Mouse (Mus musculus): ENCODE data around the gene Chit1.

Gene Chit1

GRCm38 (mm10) chr1:134098726-134099515 lies 12.1 kb upstream of the Chit1 start:
- peak; percentile 84 to 92 for DNase-seq

DNA sequence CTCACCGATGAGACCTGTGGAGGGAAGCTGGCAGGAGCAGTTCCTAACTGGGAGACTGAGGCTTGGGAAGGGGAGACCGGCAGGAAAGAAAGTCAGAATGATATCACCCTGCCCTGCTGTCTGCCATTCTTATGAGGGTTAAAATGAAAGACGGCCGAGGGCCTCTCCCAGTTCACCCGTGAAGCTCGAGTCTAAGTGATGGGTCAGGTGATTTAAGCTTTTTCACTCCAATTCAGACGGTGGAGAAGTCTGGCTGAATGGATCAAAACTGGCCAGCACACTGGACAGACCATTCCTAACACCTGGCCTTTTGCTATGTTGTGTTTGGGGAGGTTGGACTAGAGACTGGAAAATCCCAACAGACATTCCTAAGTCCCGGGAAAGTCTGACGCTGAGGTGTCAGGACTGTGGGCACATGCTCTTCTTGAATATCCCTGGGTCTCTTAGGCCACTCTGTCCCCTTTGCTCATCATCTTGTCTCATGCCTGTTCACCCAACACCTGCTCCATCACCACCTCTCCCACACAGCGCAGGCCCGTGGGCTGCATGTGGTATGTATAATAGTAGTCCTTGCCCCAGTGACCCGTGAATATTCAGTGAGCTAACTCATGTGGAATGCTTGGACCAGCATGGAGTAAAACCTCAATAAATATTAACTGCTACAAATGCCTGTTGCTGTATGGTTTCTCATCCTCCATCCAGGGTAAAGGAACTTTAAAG lies 11.4 kb upstream of the Chit1 start:
- DNase-seq = peak; percentile 28 to 36

- peak in 1 of 2 experiments; percentile 13 for DNase-seq
These were observed 10.6 kb upstream of the Chit1 start for GRCm38 (mm10) chr1:134100401-134100800.

- peak in 1 of 2 experiments; percentile 11 for DNase-seq
These were observed 10.1 kb upstream of the Chit1 start for GRCm38 (mm10) chr1:134100928-134101327.

- peak in 1 of 2 experiments; percentile 9 for DNase-seq
These were observed 9.4 kb upstream of the Chit1 start for GRCm38 (mm10) chr1:134101593-134101992.

DNA sequence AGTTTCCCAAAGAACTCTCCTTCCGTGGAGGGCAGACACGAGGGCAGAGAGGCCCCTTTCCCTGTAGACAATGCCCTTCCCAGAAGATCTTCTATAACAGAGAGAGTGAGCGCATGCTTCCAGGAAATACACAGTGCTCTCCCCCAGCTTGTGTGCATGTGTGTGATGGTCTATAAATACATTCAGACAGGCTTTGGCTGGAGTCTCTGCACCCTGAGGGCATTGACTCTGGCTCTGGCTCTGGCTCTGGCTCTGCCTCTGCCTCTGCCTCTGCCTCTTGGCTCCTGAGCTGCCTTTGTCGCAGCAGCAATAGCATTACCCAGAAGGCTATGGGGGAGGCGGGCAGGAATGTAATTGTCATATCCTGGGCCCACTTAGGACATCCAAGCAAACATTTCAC lies 7.2 kb upstream of the Chit1 start:
- peak; percentile 39 to 70 for DNase-seq

DNA sequence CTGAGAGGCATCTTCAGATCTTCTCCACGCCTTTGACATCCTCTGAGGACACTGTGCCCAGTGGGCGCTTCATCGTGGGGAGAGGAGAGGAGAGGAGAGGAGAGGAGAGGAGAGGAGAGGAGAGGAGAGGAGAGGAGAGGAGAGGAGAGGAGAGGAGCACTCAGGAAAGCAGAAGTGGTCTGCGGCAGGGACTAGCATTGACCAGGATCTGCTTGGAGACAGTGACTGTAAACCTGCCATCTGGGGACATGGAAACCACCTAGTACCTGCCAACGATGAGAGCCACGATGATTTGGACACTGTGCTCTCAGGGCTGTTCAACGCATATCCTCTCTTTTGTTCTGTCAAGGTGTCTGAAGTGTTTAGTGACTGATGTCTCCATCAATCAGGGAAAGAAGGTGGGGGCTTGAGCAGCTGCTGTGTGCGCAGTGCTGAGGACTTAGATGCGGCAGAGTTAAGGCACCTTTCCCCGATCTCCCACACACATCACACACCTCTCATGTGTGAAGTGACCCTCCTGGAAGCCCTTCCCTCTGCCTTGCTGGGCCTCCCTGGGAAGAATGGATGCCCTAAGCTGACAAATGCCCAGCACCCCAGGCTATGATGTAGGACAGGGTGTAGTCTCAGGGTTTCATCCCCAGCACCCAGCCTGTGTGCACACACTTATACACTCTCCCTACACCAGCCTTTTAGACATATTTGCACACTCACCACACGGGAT lies 5.8 kb upstream of the Chit1 start:
- no peak for DNase-seq

DNA sequence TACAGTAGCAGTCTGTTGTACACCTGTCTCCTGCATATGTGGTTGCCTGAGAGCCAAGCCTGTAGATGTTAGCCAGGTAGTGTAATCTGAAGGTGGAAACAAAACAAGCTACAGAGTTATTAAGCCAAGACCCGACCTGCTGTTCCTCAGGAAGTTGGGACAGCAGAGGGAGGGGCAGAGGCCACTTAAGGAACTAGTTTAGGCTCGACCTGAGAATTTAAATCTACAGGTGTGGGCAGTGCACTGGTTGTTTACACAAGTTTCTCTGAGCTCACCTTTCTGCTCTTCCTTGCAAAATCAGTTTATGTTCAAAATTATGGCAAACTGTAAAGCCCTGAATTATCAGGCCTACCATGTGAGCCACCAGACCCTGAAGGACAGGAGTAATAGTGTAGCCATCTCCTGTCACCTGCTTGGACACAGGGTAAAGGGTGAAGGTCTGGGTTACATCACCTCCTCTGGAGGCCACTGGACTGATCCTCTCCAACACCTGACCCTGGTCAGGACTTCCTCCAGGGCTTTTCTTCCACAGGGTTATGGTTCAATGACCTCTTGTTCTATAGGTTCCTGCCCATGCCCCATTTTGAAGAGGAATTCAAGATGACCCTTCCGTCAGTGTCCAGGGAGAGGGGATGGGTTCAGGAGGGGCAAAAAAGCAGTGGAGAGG lies 5.1 kb upstream of the Chit1 start:
- peak in 1 of 2 experiments; percentile 28 for DNase-seq

- peak; percentile 66 to 81 for DNase-seq
These were observed 4.3 kb upstream of the Chit1 start for GRCm38 (mm10) chr1:134106719-134107118.

DNA sequence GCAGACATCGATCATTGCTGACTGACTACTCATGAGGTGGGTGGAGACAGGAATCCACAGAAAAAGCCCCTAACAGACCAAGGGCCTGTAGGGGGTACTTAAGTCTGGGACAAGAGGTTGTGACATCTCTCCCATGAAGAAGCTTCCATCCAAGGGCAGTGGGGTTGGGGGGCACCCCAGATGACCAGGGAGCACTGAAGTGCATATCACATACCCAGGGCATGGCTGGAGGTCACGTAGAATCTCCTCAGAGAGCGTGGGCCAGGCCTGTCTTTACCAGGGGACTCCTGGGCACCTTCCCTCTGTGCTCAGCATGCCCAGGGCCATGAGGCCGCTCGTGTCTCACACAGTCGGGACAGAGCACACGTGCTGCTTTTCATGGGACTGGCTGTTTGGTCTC lies 3.3 kb upstream of the Chit1 start:
- no peak for DNase-seq

DNA sequence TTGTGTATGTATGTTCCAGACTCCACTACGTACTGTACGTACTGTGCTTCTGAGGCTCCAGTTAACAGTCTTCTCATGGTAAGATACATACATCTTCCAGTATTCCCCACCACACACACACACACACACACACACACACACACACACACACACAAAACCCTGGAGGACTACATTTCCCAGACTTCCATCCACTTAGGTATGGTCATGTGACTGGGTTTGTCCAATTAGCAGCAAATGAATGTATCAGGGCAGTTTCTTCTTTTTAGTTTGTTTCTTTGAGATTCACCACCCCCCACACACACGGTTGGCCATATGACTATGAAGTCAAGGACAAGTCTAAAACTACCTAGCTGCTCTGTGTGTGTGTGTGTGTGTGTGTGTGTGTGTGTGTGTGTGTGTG lies 1.0 kb upstream of the Chit1 start:
- DNase-seq = no peak

DNA sequence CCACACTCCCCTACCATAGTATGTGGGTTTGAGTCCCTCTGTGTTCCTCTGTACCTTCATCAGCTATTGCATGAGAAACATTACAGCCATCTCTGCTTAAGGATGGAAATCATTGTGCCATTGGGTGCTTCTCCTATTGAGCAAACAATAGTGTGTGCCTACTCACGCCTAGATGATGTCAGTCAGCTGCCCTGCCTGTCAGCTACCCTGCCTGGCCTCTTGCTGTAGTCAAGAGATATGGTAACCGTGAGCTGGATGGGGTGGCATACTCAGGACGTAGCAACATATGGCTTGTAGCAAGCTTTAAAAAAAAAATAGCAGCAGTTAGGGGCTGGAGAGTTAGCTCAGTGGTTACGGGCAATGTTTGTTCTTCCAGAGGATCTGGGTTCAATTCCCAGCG lies 593 bp upstream of the Chit1 start:
- DNase-seq = peak in 1 of 2 experiments; percentile 4

GRCm38 (mm10) chr1:134113560-134113959 lies 2.5 kb downstream of the Chit1 start:
- no peak for DNase-seq

GRCm38 (mm10) chr1:134114018-134114417 lies 3.0 kb downstream of the Chit1 start:
- DNase-seq = no peak

- DNase-seq = no peak
These were observed 3.7 kb downstream of the Chit1 start for GRCm38 (mm10) chr1:134114730-134115129.

- no peak for DNase-seq
These were observed 4.4 kb downstream of the Chit1 start for GRCm38 (mm10) chr1:134115424-134115823.

DNA sequence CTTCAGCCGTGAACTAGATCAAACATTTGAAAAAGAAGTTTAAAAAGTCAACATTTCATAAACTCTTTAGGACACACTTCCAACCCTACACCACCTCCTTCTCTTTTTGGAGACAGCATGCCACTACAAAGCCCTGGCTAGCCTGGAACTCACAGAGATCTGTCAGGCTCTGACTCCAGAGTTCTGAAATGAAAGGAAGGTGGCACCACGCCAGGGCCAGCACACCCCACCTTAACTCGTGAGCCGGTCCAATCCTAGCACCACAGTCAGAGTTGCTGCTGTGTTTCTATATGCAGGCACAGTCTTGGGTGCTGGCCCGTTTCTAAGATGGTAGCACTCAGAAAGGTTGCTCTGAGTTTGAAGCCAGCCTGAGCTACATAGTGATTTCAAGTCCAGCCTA lies 6.1 kb downstream of the Chit1 start:
- DNase-seq = no peak

- peak; percentile 83 to 89 for DNase-seq
These were observed 9.1 kb downstream of the Chit1 start for GRCm38 (mm10) chr1:134120179-134120578.

- DNase-seq = peak in 1 of 2 experiments; percentile 47
These were observed 11.2 kb downstream of the Chit1 start for GRCm38 (mm10) chr1:134122195-134122594.

GRCm38 (mm10) chr1:134133316-134133715 lies 22.3 kb downstream of the Chit1 start:
- no peak for DNase-seq

DNA sequence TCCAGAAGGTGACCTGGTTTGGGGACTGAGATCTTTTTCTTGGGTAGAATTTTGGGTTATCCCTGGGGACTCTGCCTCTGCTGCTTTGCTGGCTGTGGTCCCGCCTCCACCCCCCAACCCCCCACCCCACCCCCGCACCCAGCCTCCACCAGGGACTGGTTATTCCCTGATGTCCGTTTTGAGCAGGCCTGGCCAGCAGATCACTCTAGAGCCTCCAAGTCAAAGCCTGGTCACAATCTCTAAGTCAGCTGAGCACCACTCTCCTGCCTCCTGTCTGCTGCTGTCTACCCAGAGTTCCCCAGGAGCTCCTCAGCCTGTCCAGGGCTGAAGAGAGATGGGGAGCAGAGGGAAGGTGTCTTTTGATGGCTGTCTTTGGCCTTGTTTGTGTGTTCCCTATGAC lies 25.3 kb downstream of the Chit1 start:
- no peak for DNase-seq

GRCm38 (mm10) chr1:134138424-134138823 lies 27.4 kb downstream of the Chit1 start:
- DNase-seq = no peak

DNA sequence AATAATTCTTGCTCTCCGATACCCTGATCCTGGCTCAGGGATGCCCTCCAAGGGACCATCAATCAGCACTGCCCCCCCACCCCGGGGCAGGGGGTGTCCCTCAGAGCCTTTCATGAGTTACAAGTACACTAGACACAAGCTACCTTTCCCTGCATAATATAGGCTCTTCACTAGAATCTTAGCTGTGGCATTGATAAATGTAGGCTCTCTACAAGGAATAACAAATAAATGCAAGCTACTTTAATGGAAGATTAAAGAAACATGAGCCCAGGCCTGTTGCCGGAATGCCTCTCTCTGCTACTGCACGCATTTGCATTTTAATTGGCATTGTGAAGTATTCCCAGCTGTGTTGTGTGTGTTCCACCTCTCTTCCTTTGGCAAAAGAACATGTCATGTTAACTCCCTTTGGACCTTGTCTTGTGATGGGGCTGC lies 31.3 kb downstream of the Chit1 start:
- no peak for DNase-seq
